Mouse (Mus musculus) liver, embryonic 14.5 days (tissue): Measurements from ENCODE around the gene Dmwd. TPM values are rescaled to one million over a fixed set of nuclear protein-coding genes. Genes with fewer than 3 reads are reported as not detected.
A peak's percentile ranks its signal among the peaks of the same experiment; 100 is the strongest.

Source experiments
- ATAC-seq: fragments of 200-750 bp; cut with Nextera tagmentation; 2 replicates; pipeline ENCODE4 v1.8.0; 2017; ENCODE audit warnings: moderate number of reproducible peaks, mild to moderate bottlenecking, moderate library complexity; ENCODE audit not compliant: insufficient read depth
- DNase-seq, 3 experiments: peaks; one replicate each; pipeline ENCODE4 v3.0.0-alpha.2; 2012 to 2013; ENCODE audit warnings: low read depth in 3 of 3, low spot score in 3 of 3
- H3K27ac ChIP-seq: fragments of 300-500 bp; sonication (generic); 2 replicates; pipeline ENCODE4 v1.5.1; 2014; ENCODE audit warnings: moderate library complexity, mild to moderate bottlenecking, control low read depth, inconsistent platforms
- H3K27me3 ChIP-seq: fragments of 300-500 bp; sonication (generic); 2 replicates; pipeline ENCODE4 v1.6.1; 2014; ENCODE audit warnings: mild to moderate bottlenecking, low read length, moderate library complexity; ENCODE audit not compliant: control insufficient read depth, insufficient read depth
- H3K36me3 ChIP-seq: fragments of 300-500 bp; sonication (generic); replicated peaks from 2 replicates; pipeline ENCODE4 v1.6.1; 2014; ENCODE audit warnings: low read depth; ENCODE audit not compliant: control insufficient read depth, insufficient read depth
- H3K4me1 ChIP-seq, 2 experiments: fragments of 200-500 bp in 1 of 2; fragments of 300-500 bp in 1 of 2; sonication (generic) in 1 of 2; replicated peaks; 2 replicates each; pipeline ENCODE4 v1.6.1; 2012 to 2014; ENCODE audit warnings: antibody characterized with exemption in 1 of 2, inconsistent platforms in 1 of 2, low read length in 1 of 2; ENCODE audit not compliant: control insufficient read depth in 2 of 2, insufficient read depth in 2 of 2
- H3K4me2 ChIP-seq: fragments of 300-500 bp; sonication (generic); 2 replicates; pipeline ENCODE4 v1.6.1; 2014; ENCODE audit warnings: low read depth, mild to moderate bottlenecking, control low read depth, moderate library complexity
- H3K4me3 ChIP-seq, 2 experiments: fragments of 200-500 bp in 1 of 2; fragments of 300-500 bp in 1 of 2; sonication (generic) in 1 of 2; 2 replicates each; pipeline ENCODE4 v1.5.1; 2012 to 2014; ENCODE audit warnings: low read depth in 2 of 2, low read length in 2 of 2, mild to moderate bottlenecking in 2 of 2, control low read depth in 1 of 2, inconsistent platforms in 1 of 2, moderate library complexity in 1 of 2; ENCODE audit not compliant: insufficient read depth in 1 of 2
- H3K9ac ChIP-seq: fragments of 300-500 bp; sonication (generic); replicated peaks from 2 replicates; pipeline ENCODE4 v1.6.1; 2014; ENCODE audit warnings: mild to moderate bottlenecking, control low read depth, moderate library complexity
- H3K9me3 ChIP-seq: fragments of 300-500 bp; sonication (generic); 2 replicates; pipeline ENCODE4 v1.6.1; 2016; ENCODE audit warnings: low read length, mixed read lengths; ENCODE audit not compliant: control insufficient read depth
- CTCF ChIP-seq: IDR thresholded peaks from 2 replicates; pipeline ENCODE4 v1.5.1; 2016; ENCODE audit warnings: antibody characterized with exemption, low read depth, control low read depth
- EP300 ChIP-seq: IDR thresholded peaks from 2 replicates; pipeline ENCODE4 v1.6.1; 2016; ENCODE audit warnings: antibody characterized with exemption, low read depth
- WGBS: fragments of 180-500 bp; shearing (Covaris S2); extraction: QIAGEN DNeasy Blood & Tissue Kit; methylation state at CpG from one replicate; pipeline ENCODE4 v1.1.7; 2014; ENCODE audit not compliant: insufficient replicate concordance; 5-methylcytosine and 5-hydroxymethylcytosine counted together
- polyA plus RNA-seq, 2 experiments: library from polyadenylated mRNA; depleted of rRNA in 1 of 2; stranded (reverse) in 1 of 2; unstranded in 1 of 2; fragments of >200 nt; fragmentation: Nextera tagmentation in 1 of 2; extraction: Ambion mirVana in 1 of 2; gene quantifications; 2 replicates each; pipeline versions ENCODE4 v1.2.1 to v1.2.3; 2012 to 2014

The Dmwd gene
- polyA plus RNA-seq, 2 experiments, result 3.5 to 18.1 TPM

- Histone ChIP-seq H3K4me1 (no peaks in the 10 kb centered on the region), H3K36me3 (peaks cover 18% of the 10 kb centered on the region), H3K27ac (no peak overlapping the region), H3K4me3 (no peak overlapping the region), H3K9ac (no peak overlapping the region), H3K4me2 (no peak overlapping the region), H3K27me3 (no peaks in the 10 kb centered on the region), H3K9me3 (no peaks in the 10 kb centered on the region)
- ATAC-seq (no peak), DNase-seq (no peak)
- WGBS, result 81% methylated on average over 15 of the region's 15 CpGs
- no peak for TF ChIP-seq CTCF
- TF ChIP-seq EP300, result no peak
Observed at GRCm38 (mm10) chr7:19052345-19053135, 23.5 kb upstream of the Dmwd start.

- Histone ChIP-seq H3K4me2 (no peak overlapping the region), H3K9me3 (no peaks in the 10 kb centered on the region), H3K4me1 (no peaks in the 10 kb centered on the region), H3K4me3 (no peak overlapping the region), H3K27ac (no peak overlapping the region), H3K9ac (no peak overlapping the region), H3K36me3 (peaks cover 12% of the 10 kb centered on the region; the same call in 1 of the 2 replicates), H3K27me3 (no peaks in the 10 kb centered on the region)
- TF ChIP-seq CTCF (no peak), EP300 (no peak)
- no peak for DNase-seq
- ATAC-seq, result no peak
- WGBS, result 80% methylated on average over 7 of the region's 7 CpGs
Observed at GRCm38 (mm10) chr7:19053136-19053532, 22.9 kb upstream of the Dmwd start.

- TF ChIP-seq CTCF, result peak; percentile 69
- TF ChIP-seq EP300, result no peak
- 54% methylated on average over 33 of the region's 33 CpGs for WGBS
- H3K4me1 ChIP-seq, result no peaks in the 10 kb centered on the region
- H3K9me3 ChIP-seq, result no peaks in the 10 kb centered on the region
- H3K27ac ChIP-seq, result no peak within 1 kb of the TSS
- no peak within 1 kb of the TSS for H3K9ac ChIP-seq
- H3K4me2 ChIP-seq, result no peak within 1 kb of the TSS
- H3K4me3 ChIP-seq, result no peak within 1 kb of the TSS
- no peaks in the 10 kb centered on the region for H3K27me3 ChIP-seq
- no peak for DNase-seq
- H3K36me3 ChIP-seq, result peaks cover 11% of the 10 kb centered on the region; the same call in 1 of the 2 replicates
- no peak for ATAC-seq
Observed at GRCm38 (mm10) chr7:19054047-19054776, 21.8 kb upstream of the Dmwd start, which contains the start of gene Rsph6a. TSS of gene Rsph6a (plus strand) at chr7:19054690.

- Histone ChIP-seq H3K9ac (no peak overlapping the region), H3K4me1 (no peaks in the 10 kb centered on the region), H3K4me2 (no peak overlapping the region), H3K36me3 (peaks cover 6% of the 10 kb centered on the region; the same call in 1 of the 2 replicates), H3K9me3 (no peaks in the 10 kb centered on the region), H3K4me3 (no peak overlapping the region), H3K27ac (no peak overlapping the region), H3K27me3 (no peaks in the 10 kb centered on the region)
- no peak for TF ChIP-seq CTCF
- TF ChIP-seq EP300, result no peak
- 74% methylated on average over 9 of the region's 9 CpGs for WGBS
- ATAC-seq (no peak), DNase-seq (no peak)
Observed at GRCm38 (mm10) chr7:19054777-19055076, 21.3 kb upstream of the Dmwd start.

GRCm38 (mm10) chr7:19055108-19055507, 20.9 kb upstream of the Dmwd start:
- H3K9me3 ChIP-seq, result no peaks in the 10 kb centered on the region
- no peaks in the 10 kb centered on the region for H3K27me3 ChIP-seq
- ATAC-seq, result no peak
- H3K4me1 ChIP-seq, result no peaks in the 10 kb centered on the region
- DNase-seq, result no peak
- no peak overlapping the region for H3K4me3 ChIP-seq
- no peak overlapping the region for H3K27ac ChIP-seq
- WGBS, result 71% methylated on average over 8 of the region's 8 CpGs
- no peak overlapping the region for H3K4me2 ChIP-seq
- TF ChIP-seq CTCF, result no peak
- TF ChIP-seq EP300, result no peak
- no peak overlapping the region for H3K9ac ChIP-seq
- H3K36me3 ChIP-seq, result peaks cover 2% of the 10 kb centered on the region; the same call in 1 of the 2 replicates
